Mouse (Mus musculus): Measurements from ENCODE around the gene Zbtb32. TPM values are rescaled to one million over a fixed set of nuclear protein-coding genes. Genes with fewer than 3 reads are reported as not detected.

Gene Zbtb32
- polyA plus RNA-seq, 2 experiments, result 0.06 TPM; not detected in 1

DNA sequence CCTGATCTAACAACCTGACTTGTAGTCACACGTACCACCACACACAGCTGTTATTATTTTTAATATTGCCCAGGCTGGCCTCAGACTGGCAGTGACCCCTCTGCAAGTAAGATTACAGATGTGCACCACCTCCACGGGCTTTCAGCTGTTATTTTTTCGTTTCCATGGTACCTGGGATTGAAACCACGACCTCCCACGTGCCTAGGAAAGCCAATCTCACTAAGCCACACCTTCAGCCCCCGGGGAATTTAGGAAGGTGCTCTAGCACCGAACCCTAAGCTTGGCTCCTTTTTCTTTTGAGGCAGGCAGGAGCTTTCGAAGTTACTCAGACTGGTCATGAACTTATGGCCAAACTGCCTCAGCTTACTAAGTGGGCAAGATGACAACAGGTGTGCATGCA, 5.7 kb upstream of the Zbtb32 start:
- no peak overlapping the region for H3K9ac ChIP-seq (replicated peaks)
- ATAC-seq (ENCODE audit: insufficient read depth), result no peak
- H3K36me3 ChIP-seq (replicated peaks; ENCODE audit: control insufficient read depth, insufficient read depth, low read depth), result no peaks in the 10 kb centered on the region
- no peak for DNase-seq (ENCODE audit: low read depth in 3 of 3, low spot score in 3 of 3)
- H3K27me3 ChIP-seq (ENCODE audit: control insufficient read depth, insufficient read depth, low read length), result no peaks in the 10 kb centered on the region
- H3K4me1 ChIP-seq (replicated peaks; ENCODE audit: control insufficient read depth in 2 of 2, insufficient read depth in 2 of 2, low read length in 1 of 2), result no peaks in the 10 kb centered on the region; a peak in 2 of 4 replicates
- no peaks in the 10 kb centered on the region for H3K9me3 ChIP-seq (ENCODE audit: control insufficient read depth, low read length)
- H3K27ac ChIP-seq, result no peak overlapping the region
- TF ChIP-seq EP300 (IDR thresholded peaks at IDR 0.05; ENCODE audit: low read depth) (no peak), CTCF (IDR thresholded peaks at IDR 0.05; ENCODE audit: low read depth) (no peak)
- WGBS (ENCODE audit: insufficient replicate concordance), result 46% methylated on average over 8 of the region's 8 CpGs
- H3K4me3 ChIP-seq (ENCODE audit: insufficient read depth in 1 of 2, low read depth in 2 of 2, low read length in 2 of 2), result no peak overlapping the region
- no peak overlapping the region for H3K4me2 ChIP-seq (ENCODE audit: low read depth)

DNA sequence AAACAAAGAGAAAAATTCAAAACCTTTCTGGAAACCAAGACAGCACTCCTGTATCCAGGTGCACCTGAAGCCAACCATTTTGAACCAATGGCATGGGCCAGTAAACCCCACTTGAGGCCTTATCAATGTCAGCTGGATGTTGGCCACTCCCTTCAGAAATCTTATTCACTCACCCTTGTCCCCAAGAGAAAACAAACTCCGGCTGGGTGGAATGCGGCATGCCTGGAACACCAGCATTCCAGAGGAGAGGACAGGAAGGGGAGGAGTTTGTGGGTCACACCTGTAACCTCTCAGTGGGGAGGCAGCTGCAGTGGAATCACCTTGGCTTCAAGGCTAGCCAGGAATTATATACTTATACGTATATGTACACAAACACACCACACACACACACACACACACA, 3.9 kb upstream of the Zbtb32 start:
- Histone ChIP-seq H3K27ac (no peak overlapping the region), H3K9ac (replicated peaks) (no peak overlapping the region), H3K36me3 (replicated peaks; ENCODE audit: control insufficient read depth, insufficient read depth, low read depth) (no peaks in the 10 kb centered on the region), H3K4me2 (ENCODE audit: low read depth) (no peak overlapping the region), H3K9me3 (ENCODE audit: control insufficient read depth, low read length) (no peaks in the 10 kb centered on the region), H3K27me3 (ENCODE audit: control insufficient read depth, insufficient read depth, low read length) (no peaks in the 10 kb centered on the region), H3K4me1 (replicated peaks; ENCODE audit: control insufficient read depth in 2 of 2, insufficient read depth in 2 of 2, low read length in 1 of 2) (no peaks in the 10 kb centered on the region; a peak in 2 of 4 replicates), H3K4me3 (ENCODE audit: insufficient read depth in 1 of 2, low read depth in 2 of 2, low read length in 2 of 2) (no peak overlapping the region)
- WGBS (ENCODE audit: insufficient replicate concordance), result 66% methylated on average over 3 of the region's 3 CpGs
- ATAC-seq (ENCODE audit: insufficient read depth) (no peak), DNase-seq (ENCODE audit: low read depth in 3 of 3, low spot score in 3 of 3) (no peak)
- TF ChIP-seq EP300 (IDR thresholded peaks at IDR 0.05; ENCODE audit: low read depth), result no peak

DNA sequence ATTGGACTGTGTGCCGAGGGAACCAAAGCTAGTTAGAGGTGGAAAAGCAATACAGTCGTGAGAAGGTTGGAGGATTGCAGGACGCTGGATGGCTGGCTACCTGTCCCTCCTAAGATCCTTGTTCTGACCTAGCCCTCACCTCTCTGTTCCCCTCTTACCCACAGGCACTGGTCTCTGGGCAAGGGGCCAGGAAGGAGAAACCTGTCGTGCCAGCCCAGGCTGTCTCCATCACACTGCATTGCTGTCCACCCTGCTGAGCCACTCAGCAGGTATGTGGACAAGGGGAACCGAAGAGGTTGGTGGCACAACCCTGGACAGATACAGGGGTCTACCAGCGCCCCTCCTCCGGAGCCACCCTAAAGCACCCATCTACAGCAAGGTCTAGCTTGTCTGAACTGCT, 1.9 kb upstream of the Zbtb32 start:
- Histone ChIP-seq H3K4me2 (ENCODE audit: low read depth) (peak overlapping the region; percentile 50), H3K4me3 (ENCODE audit: insufficient read depth in 1 of 2, low read depth in 2 of 2, low read length in 2 of 2) (no peak overlapping the region), H3K27ac (no peak overlapping the region), H3K36me3 (replicated peaks; ENCODE audit: control insufficient read depth, insufficient read depth, low read depth) (no peaks in the 10 kb centered on the region), H3K9me3 (ENCODE audit: control insufficient read depth, low read length) (no peaks in the 10 kb centered on the region), H3K27me3 (ENCODE audit: control insufficient read depth, insufficient read depth, low read length) (no peaks in the 10 kb centered on the region), H3K9ac (replicated peaks) (no peak overlapping the region), H3K4me1 (replicated peaks; ENCODE audit: control insufficient read depth in 2 of 2, insufficient read depth in 2 of 2, low read length in 1 of 2) (no peaks in the 10 kb centered on the region; a peak in 2 of 4 replicates)
- DNase-seq (ENCODE audit: low read depth in 3 of 3, low spot score in 3 of 3) (no peak), ATAC-seq (ENCODE audit: insufficient read depth) (no peak)
- TF ChIP-seq CTCF (IDR thresholded peaks at IDR 0.05; ENCODE audit: low read depth) (no peak), EP300 (IDR thresholded peaks at IDR 0.05; ENCODE audit: low read depth) (no peak)
- WGBS (ENCODE audit: insufficient replicate concordance), result 59% methylated on average over 7 of the region's 7 CpGs

DNA sequence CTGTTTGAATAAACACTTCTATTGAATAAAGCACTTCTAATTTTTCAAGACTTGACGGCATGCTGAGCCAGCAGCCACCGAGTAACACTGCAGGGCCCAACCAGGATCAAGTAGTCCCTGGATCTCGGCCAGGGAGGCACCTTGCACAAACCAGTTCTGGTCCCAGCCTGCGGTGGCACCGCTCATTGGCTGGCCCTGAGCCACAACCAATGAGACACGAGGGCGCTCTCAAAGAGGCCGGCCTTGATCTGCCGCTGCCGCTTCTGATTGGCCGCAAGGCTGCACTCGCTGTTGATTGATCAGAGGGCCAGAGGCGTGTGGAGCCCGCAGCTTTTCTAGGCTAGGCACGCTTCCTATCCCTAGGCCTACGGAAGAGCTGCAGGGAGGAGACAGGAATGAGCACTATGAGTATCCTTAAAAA, 1.2 kb upstream of the Zbtb32 start:
- H3K4me1 ChIP-seq (replicated peaks; ENCODE audit: control insufficient read depth in 2 of 2, insufficient read depth in 2 of 2, low read length in 1 of 2), result peaks cover 0 to 1% of the 10 kb centered on the region in 2 experiments; a peak in 2 of 4 replicates
- no peak overlapping the region for H3K4me3 ChIP-seq (ENCODE audit: insufficient read depth in 1 of 2, low read depth in 2 of 2, low read length in 2 of 2)
- no peaks in the 10 kb centered on the region for H3K9me3 ChIP-seq (ENCODE audit: control insufficient read depth, low read length)
- peak overlapping the region; percentile 50 for H3K4me2 ChIP-seq (ENCODE audit: low read depth)
- no peak overlapping the region for H3K27ac ChIP-seq
- peak; percentile 74 to 77 (median 74) for DNase-seq (ENCODE audit: low read depth in 3 of 3, low spot score in 3 of 3)
- H3K27me3 ChIP-seq (ENCODE audit: control insufficient read depth, insufficient read depth, low read length), result no peaks in the 10 kb centered on the region
- TF ChIP-seq EP300 (IDR thresholded peaks at IDR 0.05; ENCODE audit: low read depth) (no peak), CTCF (IDR thresholded peaks at IDR 0.05; ENCODE audit: low read depth) (no peak)
- peak; percentile 97 for ATAC-seq (ENCODE audit: insufficient read depth)
- WGBS (ENCODE audit: insufficient replicate concordance), result 3% methylated on average over 16 of the region's 16 CpGs
- H3K36me3 ChIP-seq (replicated peaks; ENCODE audit: control insufficient read depth, insufficient read depth, low read depth), result no peaks in the 10 kb centered on the region
- H3K9ac ChIP-seq (replicated peaks), result no peak overlapping the region; the same call in 1 of the 2 replicates

DNA sequence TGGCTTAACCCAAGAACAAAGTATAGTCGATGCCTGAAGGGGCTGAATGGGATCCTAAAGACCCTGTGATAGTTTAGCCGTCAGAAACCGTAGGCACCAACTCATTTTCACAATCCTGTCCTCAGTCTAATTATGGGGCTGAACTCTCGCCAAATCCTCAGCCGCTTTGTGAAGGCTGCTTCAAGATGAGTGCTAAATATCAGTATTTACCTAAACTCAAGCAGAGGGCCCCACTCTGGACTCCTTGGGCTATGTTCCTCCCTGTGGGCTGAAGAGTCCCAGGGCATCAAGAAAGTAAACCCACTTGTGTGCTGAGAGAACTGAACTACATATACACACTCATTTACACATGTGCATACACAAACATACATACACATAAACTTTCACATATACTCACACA, 1.9 kb downstream of the Zbtb32 start:
- Histone ChIP-seq H3K4me3 (ENCODE audit: insufficient read depth in 1 of 2, low read depth in 2 of 2, low read length in 2 of 2) (no peak overlapping the region), H3K27me3 (ENCODE audit: control insufficient read depth, insufficient read depth, low read length) (no peaks in the 10 kb centered on the region), H3K27ac (no peak overlapping the region), H3K4me2 (ENCODE audit: low read depth) (no peak overlapping the region), H3K4me1 (replicated peaks; ENCODE audit: control insufficient read depth in 2 of 2, insufficient read depth in 2 of 2, low read length in 1 of 2) (peaks cover 6 to 16% of the 10 kb centered on the region in 2 experiments; a peak in 3 of 4 replicates), H3K9ac (replicated peaks) (no peak overlapping the region), H3K9me3 (ENCODE audit: control insufficient read depth, low read length) (no peaks in the 10 kb centered on the region), H3K36me3 (replicated peaks; ENCODE audit: control insufficient read depth, insufficient read depth, low read depth) (no peaks in the 10 kb centered on the region)
- WGBS (ENCODE audit: insufficient replicate concordance), result 56% methylated on average over 5 of the region's 5 CpGs
- ATAC-seq (ENCODE audit: insufficient read depth) (no peak), DNase-seq (ENCODE audit: low read depth in 3 of 3, low spot score in 3 of 3) (no peak)
- TF ChIP-seq EP300 (IDR thresholded peaks at IDR 0.05; ENCODE audit: low read depth), result no peak
- TF ChIP-seq CTCF (IDR thresholded peaks at IDR 0.05; ENCODE audit: low read depth), result no peak

Measured in liver, embryonic 14.5 days (tissue).